Comparison of ENCODE assay signal across 9 mouse cellular contexts in genomic region chr13:96542901-96543891, GRCm38 (mm10). TPM values are rescaled to one million over a fixed set of nuclear protein-coding genes. Genes with fewer than 3 reads are reported as not detected.
DNase-seq lines count a peak whose midpoint lies in the region; ATAC-seq and TF ChIP-seq lines count a peak whose summit lies in the region.
"Had no signal": no experiment of that assay in that cellular context is flagged by ENCODE, and none has a peak within 500 bp of the region (broad histone marks: within the 10 kb centered on the region; RNA-seq: fewer than 3 reads in every experiment).

No protein-coding gene starts in this region.

- H3K9me3 ChIP-seq in intestine, embryonic 15.5 days: no peaks in the 10 kb centered on the region
- no peaks in the 10 kb centered on the region for H3K9me3 ChIP-seq in liver, embryonic 15.5 days (replicated peaks)
- no peaks in the 10 kb centered on the region for H3K9me3 ChIP-seq in neural tube, embryonic 12.5 days

- peak overlapping the region; percentile 68 for H3K4me2 ChIP-seq in intestine, embryonic 15.5 days (replicated peaks)
- H3K4me2 ChIP-seq in liver, embryonic 15.5 days: peak overlapping the region; percentile 76
- peak overlapping the region; percentile 71 for H3K4me2 ChIP-seq in neural tube, embryonic 12.5 days (replicated peaks)

- TF ChIP-seq POLR2A in spleen, adult 2 months (IDR thresholded peaks at IDR 0.05; ENCODE audit: low read depth, low read length): no peak

- ATAC-seq in intestine, embryonic 15.5 days: peak; percentile 76
- peak; percentile 61 for ATAC-seq in liver, embryonic 15.5 days (ENCODE audit: insufficient read depth)
- ATAC-seq in neural tube, embryonic 12.5 days (ENCODE audit: low FRiP score, low read depth): peak; percentile 76
- ATAC-seq in monocyte, adult 5-6 weeks (replicated peaks; ENCODE audit: insufficient number of reproducible peaks, low FRiP score, low TSS enrichment, poor library complexity, severe bottlenecking): no peak

- H3K4me3 ChIP-seq in spleen, adult 2 months (ENCODE audit: extremely low read depth, insufficient read depth, insufficient read length): peak overlapping the region; percentile 98
- peak overlapping the region; percentile 97 for H3K4me3 ChIP-seq in intestine, embryonic 15.5 days (replicated peaks)
- H3K4me3 ChIP-seq in liver, embryonic 15.5 days (replicated peaks): peak overlapping the region; percentile 87
- peak overlapping the region; percentile 95 for H3K4me3 ChIP-seq in neural tube, embryonic 12.5 days

- peak overlapping the region; percentile 97 for H3K9ac ChIP-seq in intestine, embryonic 15.5 days
- peak overlapping the region; percentile 94 for H3K9ac ChIP-seq in liver, embryonic 15.5 days
- H3K9ac ChIP-seq in neural tube, embryonic 12.5 days: peak overlapping the region; percentile 90

- DNase-seq in spleen, adult 2 months (ENCODE audit: low read depth in 1 of 2, low spot score in 2 of 2): peak in 1 of 2 experiments; percentile 45
- no peak for DNase-seq in spleen, adult 18-20 months
- DNase-seq in adrenal gland, postnatal 36 days: peak; percentile 65 to 79
- DNase-seq in forelimb bud, embryonic 11.5 days (ENCODE audit: low read depth, low spot score): peak; percentile 13

- H3K27ac ChIP-seq in spleen, adult 2 months (ENCODE audit: insufficient read depth, low read length): peak overlapping the region; percentile 97
- peak overlapping the region; percentile 93 for H3K27ac ChIP-seq in intestine, embryonic 15.5 days
- peak overlapping the region; percentile 91 for H3K27ac ChIP-seq in liver, embryonic 15.5 days (replicated peaks)
- peak overlapping the region; percentile 81 for H3K27ac ChIP-seq in neural tube, embryonic 12.5 days

- H3K4me1 ChIP-seq in spleen, adult 2 months (ENCODE audit: control insufficient read depth, insufficient read depth, insufficient read length): peaks cover 5% of the 10 kb centered on the region; the same call in 1 of the 2 replicates
- H3K4me1 ChIP-seq in intestine, embryonic 15.5 days (replicated peaks): no peaks in the 10 kb centered on the region
- H3K4me1 ChIP-seq in liver, embryonic 15.5 days (replicated peaks): peaks cover 34% of the 10 kb centered on the region
- peaks cover 7% of the 10 kb centered on the region; the same call in 1 of the 2 replicates for H3K4me1 ChIP-seq in neural tube, embryonic 12.5 days

- no peaks in the 10 kb centered on the region for H3K27me3 ChIP-seq in spleen, adult 2 months (ENCODE audit: control insufficient read depth, insufficient read depth, low read length)
- no peaks in the 10 kb centered on the region for H3K27me3 ChIP-seq in intestine, embryonic 15.5 days (replicated peaks)
- H3K27me3 ChIP-seq in liver, embryonic 15.5 days: no peaks in the 10 kb centered on the region
- no peaks in the 10 kb centered on the region for H3K27me3 ChIP-seq in neural tube, embryonic 12.5 days (replicated peaks)

- no peaks in the 10 kb centered on the region for H3K36me3 ChIP-seq in spleen, adult 2 months (ENCODE audit: control insufficient read depth, insufficient read depth, low read length)
- no peaks in the 10 kb centered on the region for H3K36me3 ChIP-seq in intestine, embryonic 15.5 days
- no peaks in the 10 kb centered on the region for H3K36me3 ChIP-seq in liver, embryonic 15.5 days (replicated peaks)
- H3K36me3 ChIP-seq in neural tube, embryonic 12.5 days: no peaks in the 10 kb centered on the region

- no peak for TF ChIP-seq CTCF in spleen, adult 2 months (IDR thresholded peaks at IDR 0.05; ENCODE audit: extremely low read depth, insufficient read depth, insufficient read length, insufficient replicate concordance)

- WGBS in spleen, adult 2 months: 1% methylated on average over 72 of the region's 73 CpGs
- under 1% methylated on average over 73 of the region's 73 CpGs for WGBS in intestine, embryonic 15.5 days
- under 1% methylated on average over 72 of the region's 73 CpGs for WGBS in liver, embryonic 15.5 days (ENCODE audit: insufficient replicate concordance)
- under 1% methylated on average over 73 of the region's 73 CpGs for WGBS in neural tube, embryonic 12.5 days

RNA-seq across cellular contexts. Expression of gene Col4a3bp, which starts 0.8 kb away (rescaled TPM):
- 9.5 and 12.4 TPM in 2 replicates for polyA plus RNA-seq in spleen, adult 2 months (2012; rRNA removed)
- total RNA-seq in adrenal gland, postnatal 36 days (2021): 100 to 1,000 TPM in 1 of 2 experiments, 10 to 100 TPM in 1; 84.4 to 113 TPM
- 13.2 and 13.5 TPM in 2 replicates for polyA plus RNA-seq in intestine, embryonic 15.5 days (2015; fragmentation: Nextera tagmentation; extraction: Ambion mirVana)
- polyA plus RNA-seq in liver, embryonic 15.5 days (2015; fragmentation: Nextera tagmentation; extraction: Ambion mirVana): 5.5 and 5.8 TPM in 2 replicates
- 9.3 and 9.4 TPM in 2 replicates for polyA plus RNA-seq in neural tube, embryonic 12.5 days (2016; fragmentation: Nextera tagmentation; extraction: Ambion mirVana)
- 65.6 to 111 TPM (median 93.7 TPM) in 3 replicates for total RNA-seq in monocyte, adult 5-6 weeks (2017)

RNA-seq across cellular contexts. Expression of gene Polk, which starts 0.8 kb away (rescaled TPM):
- 0.97 and 1.0 TPM in 2 replicates for polyA plus RNA-seq in spleen, adult 2 months (2012; rRNA removed)
- 10 to 100 TPM; 32.8 to 38.8 TPM for total RNA-seq in adrenal gland, postnatal 36 days (2021)
- polyA plus RNA-seq in intestine, embryonic 15.5 days (2015; fragmentation: Nextera tagmentation; extraction: Ambion mirVana): 8.4 and 8.8 TPM in 2 replicates
- polyA plus RNA-seq in liver, embryonic 15.5 days (2015; fragmentation: Nextera tagmentation; extraction: Ambion mirVana): 3.5 and 3.6 TPM in 2 replicates
- 6.1 and 7.7 TPM in 2 replicates for polyA plus RNA-seq in neural tube, embryonic 12.5 days (2016; fragmentation: Nextera tagmentation; extraction: Ambion mirVana)
- total RNA-seq in monocyte, adult 5-6 weeks (2017): 8.2 to 34.9 TPM (median 12.2 TPM) in 3 replicates

RNA-seq across cellular contexts. Expression of gene Gm17622, which starts 52.7 kb away (rescaled TPM):
- polyA plus RNA-seq in spleen, adult 2 months (2012; rRNA removed): not detected in 2 replicates
- not detected for total RNA-seq in adrenal gland, postnatal 36 days (2021)
- not detected in 2 replicates for polyA plus RNA-seq in intestine, embryonic 15.5 days (2015; fragmentation: Nextera tagmentation; extraction: Ambion mirVana)
- not detected in 2 replicates for polyA plus RNA-seq in liver, embryonic 15.5 days (2015; fragmentation: Nextera tagmentation; extraction: Ambion mirVana)
- polyA plus RNA-seq in neural tube, embryonic 12.5 days (2016; fragmentation: Nextera tagmentation; extraction: Ambion mirVana): not detected in 2 replicates
- total RNA-seq in monocyte, adult 5-6 weeks (2017): not detected in 3 replicates
- total RNA-seq: gastrocnemius, postnatal 36 days had no signal

Comparison
In these comparisons a context has a peak if more than half of its experiments do, and no peak if none do; other contexts are left out.
1. DNase-seq: peak in adrenal gland, postnatal 36 days (2 of 2) and forelimb bud, embryonic 11.5 days (single experiment); none in spleen, adult 18-20 months (0 of 2).
2. Peak in every context shown above with its lines, with median percentiles within 50 percentile points of each other: H3K27ac ChIP-seq, H3K4me3 ChIP-seq, H3K4me2 ChIP-seq and H3K9ac ChIP-seq.